Comparison of ENCODE assay signal across 18 mouse cellular contexts in genomic region chr4:50145926-50146325, GRCm38 (mm10).
DNase-seq lines count a peak whose midpoint lies in the region; ATAC-seq and TF ChIP-seq lines count a peak whose summit lies in the region.
"Had no signal": no experiment of that assay in that cellular context is flagged by ENCODE, and none has a peak within 500 bp of the region (broad histone marks: within the 10 kb centered on the region; RNA-seq: fewer than 3 reads in every experiment).

No protein-coding gene starts in this region.

- H3K9me3 ChIP-seq in forebrain, embryonic 14.5 days (replicated peaks; ENCODE audit: control insufficient read depth, low read length) = no peaks in the 10 kb centered on the region
- no peaks in the 10 kb centered on the region for H3K9me3 ChIP-seq in forebrain, postnatal 0 days (ENCODE audit: low read length)
- H3K9me3 ChIP-seq in midbrain, embryonic 14.5 days (ENCODE audit: control insufficient read depth, low read length) = no peaks in the 10 kb centered on the region
- no peaks in the 10 kb centered on the region for H3K9me3 ChIP-seq in midbrain, embryonic 10.5 days (replicated peaks)
- H3K9me3 ChIP-seq: embryonic facial prominence, embryonic 10.5 days; heart, embryonic 13.5 days had no signal

- TF ChIP-seq CTCF in forebrain, postnatal 0 days (IDR thresholded peaks at IDR 0.05; ENCODE audit: low read depth) = no peak

- no peak overlapping the region for H3K27ac ChIP-seq in forebrain, embryonic 14.5 days (ENCODE audit: low read depth, low read length)
- no peak overlapping the region for H3K27ac ChIP-seq in forebrain, postnatal 0 days (ENCODE audit: low read depth, low read length)
- no peak overlapping the region for H3K27ac ChIP-seq in midbrain, embryonic 14.5 days (replicated peaks; ENCODE audit: low read depth, low read length)
- no peak overlapping the region for H3K27ac ChIP-seq in midbrain, embryonic 10.5 days (replicated peaks)
- H3K27ac ChIP-seq: embryonic facial prominence, embryonic 10.5 days; heart, embryonic 13.5 days had no signal

- H3K4me3 ChIP-seq in forebrain, embryonic 14.5 days (ENCODE audit: low read depth, low read length) = no peak overlapping the region
- H3K4me3 ChIP-seq in forebrain, postnatal 0 days (ENCODE audit: low read depth, low read length) = no peak overlapping the region
- no peak overlapping the region for H3K4me3 ChIP-seq in midbrain, embryonic 14.5 days (replicated peaks; ENCODE audit: low read depth, low read length)
- H3K4me3 ChIP-seq in midbrain, embryonic 10.5 days = no peak overlapping the region
- H3K4me3 ChIP-seq: embryonic facial prominence, embryonic 10.5 days; heart, embryonic 13.5 days had no signal

- no peaks in the 10 kb centered on the region for H3K36me3 ChIP-seq in forebrain, embryonic 14.5 days (ENCODE audit: control insufficient read depth, insufficient read depth, low read length)
- no peaks in the 10 kb centered on the region for H3K36me3 ChIP-seq in forebrain, postnatal 0 days (ENCODE audit: insufficient read depth)
- H3K36me3 ChIP-seq in midbrain, embryonic 14.5 days (ENCODE audit: control insufficient read depth, insufficient read depth, low read length) = no peaks in the 10 kb centered on the region
- no peaks in the 10 kb centered on the region for H3K36me3 ChIP-seq in midbrain, embryonic 10.5 days
- H3K36me3 ChIP-seq: embryonic facial prominence, embryonic 10.5 days; heart, embryonic 13.5 days had no signal

- H3K4me1 ChIP-seq in forebrain, embryonic 14.5 days (ENCODE audit: control insufficient read depth, insufficient read depth, low read length) = no peaks in the 10 kb centered on the region
- no peaks in the 10 kb centered on the region for H3K4me1 ChIP-seq in forebrain, postnatal 0 days (ENCODE audit: insufficient read depth)
- no peaks in the 10 kb centered on the region for H3K4me1 ChIP-seq in midbrain, embryonic 14.5 days (ENCODE audit: control insufficient read depth, insufficient read depth, low read length)
- H3K4me1 ChIP-seq in midbrain, embryonic 10.5 days = no peaks in the 10 kb centered on the region
- H3K4me1 ChIP-seq: embryonic facial prominence, embryonic 10.5 days; heart, embryonic 13.5 days had no signal

- H3K9ac ChIP-seq in forebrain, embryonic 14.5 days (ENCODE audit: low read length) = no peak overlapping the region
- no peak overlapping the region for H3K9ac ChIP-seq in forebrain, postnatal 0 days
- no peak overlapping the region for H3K9ac ChIP-seq in midbrain, embryonic 14.5 days (replicated peaks; ENCODE audit: low read length)
- H3K9ac ChIP-seq: heart, embryonic 13.5 days had no signal

- ATAC-seq in forebrain, embryonic 14.5 days = 0 out of 2 replicates have a peak, but pooled peaks have one; percentile 20
- ATAC-seq in forebrain, postnatal 0 days = no peak
- ATAC-seq in midbrain, embryonic 14.5 days (ENCODE audit: low FRiP score, low TSS enrichment) = no peak
- ATAC-seq: hindbrain, embryonic 16.5 days had no signal

- no peaks in the 10 kb centered on the region for H3K27me3 ChIP-seq in forebrain, embryonic 14.5 days (replicated peaks; ENCODE audit: control insufficient read depth, insufficient read depth, low read length)
- no peaks in the 10 kb centered on the region for H3K27me3 ChIP-seq in forebrain, postnatal 0 days (ENCODE audit: insufficient read depth, low read length)
- H3K27me3 ChIP-seq in midbrain, embryonic 14.5 days (ENCODE audit: control insufficient read depth, insufficient read depth, low read length) = no peaks in the 10 kb centered on the region
- no peaks in the 10 kb centered on the region for H3K27me3 ChIP-seq in midbrain, embryonic 10.5 days (ENCODE audit: low read depth, poor library complexity, severe bottlenecking)
- H3K27me3 ChIP-seq: CH12.LX; heart, embryonic 13.5 days had no signal

- peak; percentile 16 for DNase-seq in forebrain, embryonic 14.5 days (ENCODE audit: low spot score)
- DNase-seq in forebrain, postnatal 0 days = no peak
- peak; percentile 2 for DNase-seq in midbrain, embryonic 14.5 days
- no peak for DNase-seq in midbrain, embryonic 10.5 days (ENCODE audit: low spot score)
- peak; percentile 17 for DNase-seq in retina, postnatal 1 day
- DNase-seq in retina, embryonic 14.5 days (ENCODE audit: low spot score) = no peak
- no peak for DNase-seq in left cerebral cortex, adult 8-10 months (ENCODE audit: low spot score in 2 of 2)
- DNase-seq: adrenal gland, adult 2 months; adrenal gland, postnatal 25 days; cerebellum, adult 2 months; cerebellum, postnatal 10 days; gastrocnemius, postnatal 36 days; heart, adult 11 months; heart, postnatal 36 days had no signal

- no peak overlapping the region for H3K4me2 ChIP-seq in forebrain, embryonic 14.5 days (ENCODE audit: low read length)
- no peak overlapping the region for H3K4me2 ChIP-seq in forebrain, postnatal 0 days (ENCODE audit: low read depth)
- H3K4me2 ChIP-seq in midbrain, embryonic 14.5 days (ENCODE audit: low read length) = no peak overlapping the region
- H3K4me2 ChIP-seq: heart, embryonic 13.5 days had no signal

Comparison
In these comparisons a context has a peak if more than half of its experiments do, and no peak if none do; other contexts are left out.
1. DNase-seq: peak in forebrain, embryonic 14.5 days (single experiment), midbrain, embryonic 14.5 days (single experiment) and retina, postnatal 1 day (single experiment); none in forebrain, postnatal 0 days (single experiment), midbrain, embryonic 10.5 days (single experiment), retina, embryonic 14.5 days (single experiment) and left cerebral cortex, adult 8-10 months (0 of 2).